Mouse (Mus musculus): ENCODE data around the gene Olfr564. TPM values are rescaled to one million over a fixed set of nuclear protein-coding genes. Genes with fewer than 3 reads are reported as not detected.

Olfr564 gene
- not detected in 2 replicates for polyA plus RNA-seq (2015; fragmentation: Nextera tagmentation; extraction: Ambion mirVana)

- Histone ChIP-seq H3K27ac (replicated peaks) (no peak within 1 kb of the TSS), H3K36me3 (ENCODE audit: control insufficient read depth, insufficient read depth, low read length) (no peaks in the 10 kb centered on the region), H3K9me3 (ENCODE audit: control insufficient read depth, low read length) (no peaks in the 10 kb centered on the region), H3K9ac (ENCODE audit: low read length) (no peak within 1 kb of the TSS), H3K27me3 (ENCODE audit: control insufficient read depth, insufficient read depth, low read length) (no peaks in the 10 kb centered on the region), H3K4me2 (replicated peaks; ENCODE audit: low read depth) (no peak within 1 kb of the TSS), H3K4me3 (ENCODE audit: low read depth, low read length) (no peak within 1 kb of the TSS), H3K4me1 (replicated peaks; ENCODE audit: control insufficient read depth, insufficient read depth) (no peaks in the 10 kb centered on the region)
- DNase-seq (ENCODE audit: low spot score) (no peak), ATAC-seq (ENCODE audit: low FRiP score, low TSS enrichment) (no peak)
- no peak for TF ChIP-seq EP300 (optimal IDR thresholded peaks at IDR 0.05)
- TF ChIP-seq CTCF (IDR thresholded peaks at IDR 0.05; ENCODE audit: low read depth), result no peak
These were observed at the start of gene Olfr564 for GRCm38 (mm10) chr7:102803180-102803579. Gene Olfr564 (plus strand): TSS chr7:102803480.

- Histone ChIP-seq H3K9ac (ENCODE audit: low read length) (no peak within 1 kb of the TSS), H3K4me3 (ENCODE audit: low read depth, low read length) (no peak within 1 kb of the TSS), H3K4me1 (replicated peaks; ENCODE audit: control insufficient read depth, insufficient read depth) (no peaks in the 10 kb centered on the region), H3K4me2 (replicated peaks; ENCODE audit: low read depth) (no peak within 1 kb of the TSS), H3K27ac (replicated peaks) (no peak within 1 kb of the TSS), H3K27me3 (ENCODE audit: control insufficient read depth, insufficient read depth, low read length) (no peaks in the 10 kb centered on the region), H3K36me3 (ENCODE audit: control insufficient read depth, insufficient read depth, low read length) (no peaks in the 10 kb centered on the region), H3K9me3 (ENCODE audit: control insufficient read depth, low read length) (no peaks in the 10 kb centered on the region)
- no peak for ATAC-seq (ENCODE audit: low FRiP score, low TSS enrichment)
- no peak for TF ChIP-seq CTCF (IDR thresholded peaks at IDR 0.05; ENCODE audit: low read depth)
- TF ChIP-seq EP300 (optimal IDR thresholded peaks at IDR 0.05), result no peak
- 61% methylated on average over 4 of the region's 4 CpGs for WGBS
- no peak for DNase-seq (ENCODE audit: low spot score)
These were observed 44.0 kb upstream of the Olfr564 start, which contains the start of the genes Olfr560 and Olfr78 for GRCm38 (mm10) chr7:102759266-102759665. Gene Olfr560 (minus strand): TSS chr7:102759366. Gene Olfr78 (minus strand): TSS chr7:102759471.

- Histone ChIP-seq H3K9me3 (ENCODE audit: control insufficient read depth, low read length) (no peaks in the 10 kb centered on the region), H3K27ac (replicated peaks) (no peak within 1 kb of the TSS), H3K4me1 (replicated peaks; ENCODE audit: control insufficient read depth, insufficient read depth) (no peaks in the 10 kb centered on the region), H3K9ac (ENCODE audit: low read length) (no peak within 1 kb of the TSS), H3K4me3 (ENCODE audit: low read depth, low read length) (no peak within 1 kb of the TSS), H3K4me2 (replicated peaks; ENCODE audit: low read depth) (no peak within 1 kb of the TSS), H3K27me3 (ENCODE audit: control insufficient read depth, insufficient read depth, low read length) (no peaks in the 10 kb centered on the region), H3K36me3 (ENCODE audit: control insufficient read depth, insufficient read depth, low read length) (no peaks in the 10 kb centered on the region)
- DNase-seq (ENCODE audit: low spot score), result no peak
- 74% methylated on average over 2 of the region's 2 CpGs for WGBS
- ATAC-seq (ENCODE audit: low FRiP score, low TSS enrichment), result no peak
- TF ChIP-seq EP300 (optimal IDR thresholded peaks at IDR 0.05) (no peak), CTCF (IDR thresholded peaks at IDR 0.05; ENCODE audit: low read depth) (no peak)
These were observed 32.4 kb upstream of the Olfr564 start, which contains the start of gene Olfr561 for GRCm38 (mm10) chr7:102770921-102771320. Gene Olfr561 (plus strand): TSS chr7:102771221.

Other genes starting within 250 kb of the Olfr564 start
- gene Trim21, start 238.0 kb upstream of the Olfr564 start, polyA plus RNA-seq (2015; fragmentation: Nextera tagmentation; extraction: Ambion mirVana), result 0.63 and 0.68 TPM in 2 replicates
- gene Olfr550, start 232.0 kb upstream of the Olfr564 start, polyA plus RNA-seq (2015; fragmentation: Nextera tagmentation; extraction: Ambion mirVana), result not detected in 2 replicates
- 0.01 TPM in 1 of 2 replicates, not detected in the other for gene Olfr551, start 211.6 kb upstream of the Olfr564 start, polyA plus RNA-seq (2015; fragmentation: Nextera tagmentation; extraction: Ambion mirVana)
- gene Olfr552, start 205.7 kb upstream of the Olfr564 start, polyA plus RNA-seq (2015; fragmentation: Nextera tagmentation; extraction: Ambion mirVana), result not detected in 2 replicates
- not detected in 2 replicates for gene Olfr553, start 185.3 kb upstream of the Olfr564 start, polyA plus RNA-seq (2015; fragmentation: Nextera tagmentation; extraction: Ambion mirVana)
- not detected in 2 replicates for gene Olfr554, start 165.0 kb upstream of the Olfr564 start, polyA plus RNA-seq (2015; fragmentation: Nextera tagmentation; extraction: Ambion mirVana)
- not detected in 2 replicates for gene Olfr555, start 144.7 kb upstream of the Olfr564 start, polyA plus RNA-seq (2015; fragmentation: Nextera tagmentation; extraction: Ambion mirVana)
- not detected in 2 replicates for gene Olfr556, start 138.6 kb upstream of the Olfr564 start, polyA plus RNA-seq (2015; fragmentation: Nextera tagmentation; extraction: Ambion mirVana)
- 9.6 and 9.7 TPM in 2 replicates for gene Trim68, start 116.2 kb upstream of the Olfr564 start, polyA plus RNA-seq (2015; fragmentation: Nextera tagmentation; extraction: Ambion mirVana)
- not detected in 2 replicates for gene Olfr557, start 107.6 kb upstream of the Olfr564 start, polyA plus RNA-seq (2015; fragmentation: Nextera tagmentation; extraction: Ambion mirVana)
- gene Olfr558, start 101.3 kb upstream of the Olfr564 start, polyA plus RNA-seq (2015; fragmentation: Nextera tagmentation; extraction: Ambion mirVana), result 0.27 and 0.40 TPM in 2 replicates
- not detected in 2 replicates for gene Olfr33, start 84.4 kb upstream of the Olfr564 start, polyA plus RNA-seq (2015; fragmentation: Nextera tagmentation; extraction: Ambion mirVana)
- gene Olfr559, start 76.0 kb upstream of the Olfr564 start, polyA plus RNA-seq (2015; fragmentation: Nextera tagmentation; extraction: Ambion mirVana), result not detected in 2 replicates
- gene Olfr560, start 44.1 kb upstream of the Olfr564 start, polyA plus RNA-seq (2015; fragmentation: Nextera tagmentation; extraction: Ambion mirVana), result not detected in 2 replicates
- 0.32 and 0.35 TPM in 2 replicates for gene Olfr78, start 44.0 kb upstream of the Olfr564 start, polyA plus RNA-seq (2015; fragmentation: Nextera tagmentation; extraction: Ambion mirVana)
- not detected in 2 replicates for gene Olfr561, start 32.3 kb upstream of the Olfr564 start, polyA plus RNA-seq (2015; fragmentation: Nextera tagmentation; extraction: Ambion mirVana)
- gene Olfr566, start 55.3 kb downstream of the Olfr564 start, polyA plus RNA-seq (2015; fragmentation: Nextera tagmentation; extraction: Ambion mirVana), result not detected in 2 replicates
- not detected in 2 replicates for gene Olfr568, start 73.6 kb downstream of the Olfr564 start, polyA plus RNA-seq (2015; fragmentation: Nextera tagmentation; extraction: Ambion mirVana)
- not detected in 2 replicates for gene Olfr569, start 87.4 kb downstream of the Olfr564 start, polyA plus RNA-seq (2015; fragmentation: Nextera tagmentation; extraction: Ambion mirVana)
- not detected in 2 replicates for gene Olfr570, start 91.1 kb downstream of the Olfr564 start, polyA plus RNA-seq (2015; fragmentation: Nextera tagmentation; extraction: Ambion mirVana)
- gene Olfr571, start 114.1 kb downstream of the Olfr564 start, polyA plus RNA-seq (2015; fragmentation: Nextera tagmentation; extraction: Ambion mirVana), result not detected in 2 replicates
- not detected in 2 replicates for gene Olfr572, start 120.9 kb downstream of the Olfr564 start, polyA plus RNA-seq (2015; fragmentation: Nextera tagmentation; extraction: Ambion mirVana)
- gene Olfr573-ps1, start 139.1 kb downstream of the Olfr564 start, polyA plus RNA-seq (2015; fragmentation: Nextera tagmentation; extraction: Ambion mirVana), result not detected in 2 replicates
- gene Olfr574, start 145.0 kb downstream of the Olfr564 start, polyA plus RNA-seq (2015; fragmentation: Nextera tagmentation; extraction: Ambion mirVana), result not detected in 2 replicates
- gene Olfr575, start 155.3 kb downstream of the Olfr564 start, polyA plus RNA-seq (2015; fragmentation: Nextera tagmentation; extraction: Ambion mirVana), result not detected in 2 replicates
- gene Olfr576, start 159.2 kb downstream of the Olfr564 start, polyA plus RNA-seq (2015; fragmentation: Nextera tagmentation; extraction: Ambion mirVana), result not detected in 2 replicates
- gene Olfr577, start 172.5 kb downstream of the Olfr564 start, polyA plus RNA-seq (2015; fragmentation: Nextera tagmentation; extraction: Ambion mirVana), result not detected in 2 replicates
- not detected in 2 replicates for gene Olfr578, start 185.8 kb downstream of the Olfr564 start, polyA plus RNA-seq (2015; fragmentation: Nextera tagmentation; extraction: Ambion mirVana)
- gene Olfr582, start 234.5 kb downstream of the Olfr564 start, polyA plus RNA-seq (2015; fragmentation: Nextera tagmentation; extraction: Ambion mirVana), result not detected in 2 replicates
- not detected in 2 replicates for gene Olfr583, start 247.8 kb downstream of the Olfr564 start, polyA plus RNA-seq (2015; fragmentation: Nextera tagmentation; extraction: Ambion mirVana)